Mouse (Mus musculus): ENCODE results near the gene Gtpbp3. TPM values are rescaled to one million over a fixed set of nuclear protein-coding genes. Genes with fewer than 3 reads are reported as not detected.
"Not testable (repeated sequence)": the region's sequence is repeated elsewhere in the genome, so short reads cannot be mapped to it uniquely, and the experiment has no call there.

The Gtpbp3 gene
- polyA plus RNA-seq, 1 experiment from 2014 or later: 10.5 TPM

DNA sequence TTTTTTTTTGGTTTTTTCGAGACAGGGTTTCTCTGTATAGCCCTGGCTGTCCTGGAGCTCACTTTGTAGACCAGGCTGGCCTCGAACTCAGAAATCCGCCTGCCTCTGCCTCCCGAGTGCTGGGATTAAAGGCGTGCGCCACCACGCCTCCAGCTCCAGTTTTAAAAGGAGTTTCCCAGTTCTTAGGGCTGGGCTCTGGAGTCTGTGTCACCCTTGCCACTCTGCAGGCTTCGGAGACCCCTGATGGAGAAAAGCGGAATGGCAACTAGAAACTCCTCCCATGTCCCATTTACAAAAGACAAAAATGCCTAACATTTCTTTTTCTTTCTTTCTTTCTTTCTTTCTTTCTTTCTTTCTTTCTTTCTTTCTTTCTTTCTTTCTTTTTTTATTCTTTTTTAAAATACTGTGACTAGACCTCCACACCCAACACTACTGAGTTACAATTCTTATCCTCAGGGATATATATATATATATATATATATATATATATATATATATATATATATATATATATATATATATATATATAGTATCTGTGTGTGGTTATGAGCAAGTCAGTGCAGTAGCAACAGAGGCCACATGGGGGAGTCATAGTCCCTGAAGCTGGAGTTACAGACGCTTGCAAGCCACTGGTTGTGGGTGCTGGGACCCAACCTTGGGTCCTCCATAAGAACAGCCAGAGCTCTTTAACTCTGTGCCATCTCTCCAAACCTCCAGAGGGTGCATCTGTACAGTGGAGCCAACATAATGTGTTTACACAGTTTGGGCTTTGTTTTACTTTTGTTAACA is 31.3 kb downstream of the Gtpbp3 start:
- ATAC-seq (replicated peaks; ENCODE audit: insufficient number of reproducible peaks, insufficient read depth, low FRiP score, low read depth); H3K9me3 ChIP-seq (replicated peaks); H3K4me3 ChIP-seq; H3K36me3 ChIP-seq; H3K9ac ChIP-seq; H3K27me3 ChIP-seq; H3K4me1 ChIP-seq (replicated peaks); H3K4me2 ChIP-seq; H3K27ac ChIP-seq: not testable (repeated sequence)
- 34% methylated on average over 10 of the region's 10 CpGs for WGBS

GRCm38 (mm10) chr8:71521634-71522033 is 33.7 kb downstream of the Gtpbp3 start:
- Histone ChIP-seq H3K4me2 (peak overlapping the region; percentile 42), H3K9me3 (replicated peaks) (no peaks in the 10 kb centered on the region), H3K4me3 (no peak overlapping the region), H3K27me3 (peaks cover 12% of the 10 kb centered on the region), H3K36me3 (no peaks in the 10 kb centered on the region), H3K4me1 (replicated peaks) (peaks cover 22% of the 10 kb centered on the region), H3K9ac (no peak overlapping the region), H3K27ac (no peak overlapping the region)
- peak; percentile 70 for ATAC-seq (replicated peaks; ENCODE audit: insufficient number of reproducible peaks, insufficient read depth, low FRiP score, low read depth)
- 2% methylated on average over 17 of the region's 17 CpGs for WGBS

- peak within 1 kb of the TSS; percentile 25 for H3K4me3 ChIP-seq
- H3K27me3 ChIP-seq: peaks cover 12% of the 10 kb centered on the region
- H3K9me3 ChIP-seq (replicated peaks): no peaks in the 10 kb centered on the region
- peaks cover 39% of the 10 kb centered on the region for H3K4me1 ChIP-seq (replicated peaks)
- H3K27ac ChIP-seq: peak within 1 kb of the TSS; percentile 78
- peak within 1 kb of the TSS; percentile 29 for H3K9ac ChIP-seq
- peak within 1 kb of the TSS; percentile 56 for H3K4me2 ChIP-seq
- no peaks in the 10 kb centered on the region for H3K36me3 ChIP-seq
- no peak for ATAC-seq (replicated peaks; ENCODE audit: insufficient number of reproducible peaks, insufficient read depth, low FRiP score, low read depth)
- WGBS: 20% methylated on average over 46 of the region's 46 CpGs
Measured at GRCm38 (mm10) chr8:71525226-71526050, 37.5 kb downstream of the Gtpbp3 start, which contains the start of gene Ccdc194. Ccdc194 (minus strand) TSS chr8:71525711.

- ATAC-seq (replicated peaks; ENCODE audit: insufficient number of reproducible peaks, insufficient read depth, low FRiP score, low read depth): 0 out of 2 replicates have a peak, but pooled peaks have one; percentile 12
- H3K9ac ChIP-seq: no peak overlapping the region
- peaks cover 12% of the 10 kb centered on the region for H3K27me3 ChIP-seq
- no peak overlapping the region for H3K4me3 ChIP-seq
- no peak overlapping the region for H3K4me2 ChIP-seq
- H3K36me3 ChIP-seq: no peaks in the 10 kb centered on the region
- 24% methylated on average over 6 of the region's 6 CpGs for WGBS
- peak overlapping the region; percentile 78 for H3K27ac ChIP-seq
- peaks cover 36% of the 10 kb centered on the region for H3K4me1 ChIP-seq (replicated peaks)
- H3K9me3 ChIP-seq (replicated peaks): no peaks in the 10 kb centered on the region
Measured at GRCm38 (mm10) chr8:71526272-71526671, 38.4 kb downstream of the Gtpbp3 start.

- no peak for ATAC-seq (replicated peaks; ENCODE audit: insufficient number of reproducible peaks, insufficient read depth, low FRiP score, low read depth)
- H3K27ac ChIP-seq: peak overlapping the region; percentile 78
- H3K27me3 ChIP-seq: peaks cover 12% of the 10 kb centered on the region
- no peak overlapping the region for H3K4me2 ChIP-seq
- H3K36me3 ChIP-seq: no peaks in the 10 kb centered on the region
- WGBS: 37% methylated on average over 3 of the region's 3 CpGs
- peaks cover 32% of the 10 kb centered on the region for H3K4me1 ChIP-seq (replicated peaks)
- H3K9ac ChIP-seq: no peak overlapping the region
- no peaks in the 10 kb centered on the region for H3K9me3 ChIP-seq (replicated peaks)
- H3K4me3 ChIP-seq: no peak overlapping the region
Measured at GRCm38 (mm10) chr8:71527162-71527870, 39.4 kb downstream of the Gtpbp3 start.

DNA sequence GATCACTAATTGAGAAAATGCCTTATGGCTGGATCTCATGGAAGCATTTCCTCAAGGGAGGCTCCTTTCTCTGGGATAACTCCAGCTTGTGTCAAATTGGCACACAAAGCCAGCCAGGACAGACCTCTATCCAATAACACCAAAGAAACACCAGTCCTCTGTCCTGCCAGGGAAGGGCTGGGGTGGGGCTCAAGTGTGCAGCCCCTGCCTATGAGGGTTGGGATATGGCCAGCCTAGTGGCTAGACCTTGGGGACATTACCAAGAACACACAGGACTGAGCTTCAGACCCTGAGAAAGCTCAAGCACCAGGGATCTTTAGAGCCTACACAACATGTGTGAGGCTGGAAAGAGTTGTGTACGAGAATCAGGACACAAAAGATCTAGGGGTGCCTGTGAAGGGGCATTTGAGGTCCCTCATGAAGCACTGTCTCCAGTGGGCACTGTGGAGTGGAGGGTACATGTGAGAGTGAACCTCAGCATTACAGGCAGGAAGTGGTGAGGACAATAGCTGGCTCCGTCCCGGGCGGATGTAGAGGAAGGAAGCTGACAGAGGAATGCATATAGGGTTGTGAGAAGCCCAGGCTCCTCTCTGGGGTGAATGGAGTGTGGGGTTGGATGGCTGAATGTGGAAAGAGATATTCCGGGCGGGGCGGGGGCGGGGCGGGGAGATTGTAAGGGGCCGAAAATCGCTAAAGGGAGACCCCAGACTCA is 40.6 kb downstream of the Gtpbp3 start:
- H3K27ac ChIP-seq: peak overlapping the region; percentile 78
- peaks cover 32% of the 10 kb centered on the region for H3K4me1 ChIP-seq (replicated peaks)
- no peaks in the 10 kb centered on the region for H3K36me3 ChIP-seq
- no peak overlapping the region for H3K9ac ChIP-seq
- no peak overlapping the region for H3K4me3 ChIP-seq
- H3K4me2 ChIP-seq: no peak overlapping the region
- H3K27me3 ChIP-seq: peaks cover 12% of the 10 kb centered on the region
- no peaks in the 10 kb centered on the region for H3K9me3 ChIP-seq (replicated peaks)
- WGBS: 59% methylated on average over 11 of the region's 11 CpGs
- ATAC-seq (replicated peaks; ENCODE audit: insufficient number of reproducible peaks, insufficient read depth, low FRiP score, low read depth): peak; percentile 80

GRCm38 (mm10) chr8:71530735-71531467 is 43.0 kb downstream of the Gtpbp3 start:
- ATAC-seq (replicated peaks; ENCODE audit: insufficient number of reproducible peaks, insufficient read depth, low FRiP score, low read depth); H3K27ac ChIP-seq; H3K27me3 ChIP-seq; H3K4me3 ChIP-seq; H3K36me3 ChIP-seq; H3K9me3 ChIP-seq (replicated peaks); H3K9ac ChIP-seq; H3K4me2 ChIP-seq: not testable (repeated sequence)
- H3K4me1 ChIP-seq (replicated peaks): peaks cover 28% of the 10 kb centered on the region
- WGBS: 61% methylated on average over 7 of the region's 12 CpGs

DNA sequence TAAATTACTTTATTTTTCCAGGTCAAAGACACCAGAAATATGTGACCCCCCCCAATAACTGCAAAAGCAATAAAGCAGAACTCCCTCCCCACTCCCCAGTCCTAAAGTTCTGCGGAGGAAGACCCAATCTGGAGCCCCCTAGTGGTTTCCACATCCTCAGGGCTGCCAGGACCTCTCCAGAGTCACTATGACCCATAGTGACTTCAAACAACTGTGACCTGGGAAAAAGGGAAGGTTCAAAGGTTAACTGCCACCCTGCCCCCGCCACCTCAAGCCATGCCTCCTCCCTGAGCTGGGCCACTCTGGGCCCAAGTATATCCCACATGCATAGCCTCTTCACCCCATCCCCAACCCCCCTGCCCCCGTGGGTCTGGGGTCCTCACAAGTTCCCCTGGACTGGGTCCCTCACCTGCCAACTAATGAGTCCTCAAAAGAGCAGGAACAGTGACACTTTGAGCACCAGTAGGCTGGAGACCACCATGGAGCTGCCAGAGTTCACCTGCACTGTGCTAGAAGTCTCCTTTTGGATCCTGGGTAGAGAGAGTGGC is 46.4 kb downstream of the Gtpbp3 start:
- H3K9me3 ChIP-seq (replicated peaks): no peaks in the 10 kb centered on the region
- no peaks in the 10 kb centered on the region for H3K36me3 ChIP-seq
- no peak overlapping the region for H3K4me3 ChIP-seq
- H3K4me2 ChIP-seq: no peak overlapping the region
- peaks cover 18% of the 10 kb centered on the region for H3K4me1 ChIP-seq (replicated peaks)
- H3K27me3 ChIP-seq: no peaks in the 10 kb centered on the region
- 34% methylated on average over 3 of the region's 3 CpGs for WGBS
- H3K9ac ChIP-seq: no peak overlapping the region
- H3K27ac ChIP-seq: no peak overlapping the region
- ATAC-seq (replicated peaks; ENCODE audit: insufficient number of reproducible peaks, insufficient read depth, low FRiP score, low read depth): no peak

DNA sequence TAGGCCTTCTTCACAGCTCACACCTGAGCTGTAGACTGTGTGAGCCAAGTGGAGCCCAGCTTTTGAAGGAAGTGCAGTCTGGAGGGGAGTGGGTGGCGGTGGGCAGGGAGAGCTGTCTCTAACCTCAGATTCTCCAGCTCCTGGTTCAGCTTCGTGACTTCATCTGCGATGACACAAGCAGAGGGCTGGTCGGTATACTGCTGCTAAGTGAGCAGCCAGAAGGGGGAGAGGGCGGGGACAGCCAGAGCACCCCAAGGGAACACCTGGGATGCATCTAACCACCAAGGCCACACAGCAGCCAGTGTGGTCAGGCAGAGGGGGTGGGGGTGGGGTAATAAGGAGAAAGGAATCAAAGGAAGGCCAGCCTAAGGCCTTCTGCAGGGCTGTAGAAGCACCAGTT is 47.8 kb downstream of the Gtpbp3 start:
- H3K4me3 ChIP-seq: peak overlapping the region; percentile 60
- no peak overlapping the region for H3K27ac ChIP-seq
- H3K27me3 ChIP-seq: no peaks in the 10 kb centered on the region
- no peaks in the 10 kb centered on the region for H3K36me3 ChIP-seq
- ATAC-seq (replicated peaks; ENCODE audit: insufficient number of reproducible peaks, insufficient read depth, low FRiP score, low read depth): no peak
- H3K4me2 ChIP-seq: peak overlapping the region; percentile 79
- H3K4me1 ChIP-seq (replicated peaks): peaks cover 18% of the 10 kb centered on the region
- H3K9ac ChIP-seq: peak overlapping the region; percentile 31; the same call in 1 of the 2 replicates
- no peaks in the 10 kb centered on the region for H3K9me3 ChIP-seq (replicated peaks)
- WGBS: 76% methylated on average over 5 of the region's 5 CpGs
